Mouse (Mus musculus): ENCODE data around the gene Tjp1. TPM values are rescaled to one million over a fixed set of nuclear protein-coding genes. Genes with fewer than 3 reads are reported as not detected.

Tjp1 gene
- total RNA-seq, 2 experiments from 2014 or later = 112 to 129 TPM

Other genes starting within 250 kb of the Tjp1 start
- gene Tarsl2, start 117.1 kb upstream of the Tjp1 start, total RNA-seq (2021) = 10 to 100 TPM; 52.7 to 53.6 TPM
- 10 to 100 TPM; 29.6 to 33.9 TPM for gene Tm2d3, start 163.4 kb upstream of the Tjp1 start, total RNA-seq (2021)

Measured in left cerebral cortex, postnatal 10 days (tissue).